Mouse (Mus musculus) kidney, postnatal 10 days (tissue): ENCODE data around the gene Amz2.

Source experiments
- DNase-seq: peaks from one replicate; pipeline ENCODE4 v3.0.0; 2021; ENCODE audit warnings: mixed read lengths

Amz2 gene

DNA sequence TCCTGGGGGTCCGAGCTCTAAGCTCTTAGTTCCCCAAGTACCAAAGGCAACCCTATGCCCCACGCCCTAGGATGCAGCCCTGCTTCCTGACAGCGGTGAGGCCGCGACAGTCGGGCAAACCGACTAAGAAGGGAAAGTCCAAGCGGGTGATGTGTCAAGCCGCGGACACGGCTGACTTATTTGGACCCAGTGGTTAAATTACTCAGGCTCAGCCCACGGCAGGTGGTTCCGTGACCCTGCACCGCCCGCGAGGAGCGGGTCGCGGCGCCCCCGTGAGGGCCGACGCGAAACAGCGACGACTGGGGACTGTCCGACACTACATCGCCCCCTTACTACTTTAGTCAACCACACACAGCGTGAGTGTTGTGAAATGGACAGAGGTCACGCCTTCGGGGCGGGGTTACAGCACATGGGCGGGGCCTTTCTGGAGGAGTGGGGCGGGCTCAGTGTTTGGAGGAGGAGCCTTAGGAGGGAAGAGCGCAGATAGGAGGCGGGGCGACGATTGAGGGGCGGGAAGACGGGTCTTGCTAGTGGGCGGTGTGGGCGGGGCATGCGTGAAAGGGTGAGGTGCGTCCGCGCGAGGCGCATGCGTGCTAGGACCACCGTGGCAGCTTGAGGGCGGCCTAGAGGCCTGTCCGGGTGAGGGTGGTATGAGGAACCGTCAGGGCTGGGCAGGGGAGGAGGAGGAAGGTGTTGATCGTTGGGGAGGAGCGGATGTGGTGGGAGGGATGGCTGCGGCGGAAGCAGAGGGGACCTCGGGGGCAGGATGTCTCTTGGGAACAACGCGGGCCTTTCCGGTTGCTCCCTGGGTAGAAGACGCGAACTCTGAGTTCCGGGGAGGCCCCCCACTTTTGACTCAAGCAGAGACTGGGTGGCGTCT is at the start of gene Amz2:
Gene Amz2, plus strand, starts transcription at position 555 of the 880 bp plus-strand sequence.
- DNase-seq, result peak; percentile 100

DNA sequence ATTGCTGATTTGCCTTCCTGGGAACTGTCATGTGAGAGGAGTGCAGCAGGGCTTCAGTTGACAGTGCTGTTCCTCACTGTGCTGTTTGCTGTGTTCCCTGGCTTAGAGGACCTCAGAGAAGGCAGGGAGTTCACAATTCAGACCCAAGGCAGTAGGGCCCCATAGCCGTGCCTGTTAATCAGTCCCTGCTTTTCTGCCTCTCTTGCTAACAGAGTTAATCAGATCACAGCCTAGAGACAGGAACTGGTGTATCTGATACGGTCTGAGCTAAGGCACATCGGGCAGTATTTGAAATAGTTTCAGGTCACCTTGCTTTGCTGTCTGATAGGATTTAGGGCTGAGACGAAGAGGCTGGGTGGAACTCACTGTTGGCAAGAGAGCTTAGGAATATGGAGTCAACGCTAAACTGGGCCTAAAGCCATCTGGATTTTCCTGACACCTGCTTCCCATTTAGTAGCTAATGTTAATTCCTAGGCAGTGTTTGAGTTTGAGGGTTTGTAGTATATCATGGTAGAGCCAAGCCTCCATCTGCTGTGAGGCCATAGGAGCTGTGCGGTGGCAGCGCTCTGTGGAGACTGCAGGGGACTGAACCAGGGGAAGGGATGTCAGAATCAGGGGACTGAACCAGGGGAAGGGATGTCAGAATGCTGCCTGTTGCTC is 49.1 kb upstream of the Amz2 start:
- no peak for DNase-seq

DNA sequence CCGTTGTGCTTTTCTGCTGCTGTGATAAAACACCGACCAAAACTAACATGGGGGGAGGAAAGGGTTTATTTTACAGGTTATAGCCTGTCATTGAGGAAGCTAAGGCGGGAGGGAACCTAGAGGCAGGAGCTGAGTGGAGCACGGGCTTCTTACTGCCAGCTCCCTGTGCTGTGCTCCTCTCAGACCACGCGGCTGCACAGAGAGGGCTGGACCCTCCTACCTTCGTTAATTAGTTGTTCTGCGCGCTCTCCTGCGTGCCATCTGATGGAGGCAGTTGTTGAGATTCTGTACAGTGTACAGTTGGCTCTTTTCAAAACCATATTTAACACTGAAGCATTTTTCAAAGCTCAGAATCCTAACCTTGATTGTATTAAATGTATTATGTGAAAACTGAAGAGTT is 48.3 kb upstream of the Amz2 start:
- DNase-seq, result no peak

DNA sequence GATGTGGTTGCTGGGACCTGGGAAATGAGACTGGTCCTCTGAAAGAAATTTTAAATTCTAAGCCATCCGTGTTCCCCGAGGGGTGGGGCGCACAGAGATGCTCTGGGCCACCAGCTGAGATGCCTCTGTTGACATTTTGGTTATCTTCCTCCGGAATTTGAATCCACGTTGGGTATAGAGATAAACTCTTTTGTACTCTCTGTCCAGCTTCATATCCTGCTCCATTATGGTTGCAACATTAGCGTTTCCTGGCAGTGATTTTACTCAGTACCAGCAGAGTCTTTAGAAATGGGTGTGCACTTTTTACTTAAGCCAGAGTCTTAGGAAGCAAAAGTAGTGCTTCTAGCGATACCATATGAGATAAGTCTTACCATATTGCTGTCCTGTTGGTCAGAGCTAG is 47.7 kb upstream of the Amz2 start:
- no peak for DNase-seq

DNA sequence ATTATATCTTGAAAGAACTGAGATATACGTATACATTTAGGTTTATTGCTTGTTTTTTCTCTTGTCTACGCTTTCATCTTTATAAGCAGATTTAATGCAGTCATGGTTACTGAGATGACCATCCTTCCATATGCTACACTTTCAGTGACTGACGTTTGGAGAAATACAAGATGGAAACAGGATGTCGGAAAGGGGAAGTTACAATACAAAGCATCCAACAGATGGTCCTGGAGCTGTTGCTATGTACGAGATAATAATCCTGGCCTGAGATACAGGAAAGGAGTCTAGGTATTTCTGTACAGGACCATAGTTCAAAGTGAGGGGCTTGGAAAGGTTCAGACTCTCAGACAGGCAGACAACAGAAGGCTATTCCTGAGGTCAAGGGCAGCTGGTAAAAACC is 45.1 kb upstream of the Amz2 start:
- DNase-seq, result no peak

DNA sequence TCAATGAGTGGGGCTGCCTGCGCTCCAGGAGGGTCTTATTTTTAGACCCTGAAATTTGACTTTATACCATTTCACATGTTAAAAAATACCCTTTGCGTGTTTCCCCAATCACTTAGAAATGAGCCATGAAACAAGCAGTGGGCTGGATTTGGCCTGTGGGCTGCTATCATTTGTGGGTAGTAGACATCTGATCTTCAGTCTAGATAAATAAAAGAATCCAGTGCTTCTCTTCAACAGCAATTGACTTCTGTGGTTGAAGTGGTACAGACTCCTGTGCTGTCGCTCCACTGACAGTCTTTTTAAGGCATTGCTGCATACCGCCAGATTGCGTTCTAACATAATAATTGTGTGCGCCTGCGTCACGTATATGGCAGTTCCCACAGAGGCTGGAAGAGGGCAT is 40.5 kb upstream of the Amz2 start:
- no peak for DNase-seq

DNA sequence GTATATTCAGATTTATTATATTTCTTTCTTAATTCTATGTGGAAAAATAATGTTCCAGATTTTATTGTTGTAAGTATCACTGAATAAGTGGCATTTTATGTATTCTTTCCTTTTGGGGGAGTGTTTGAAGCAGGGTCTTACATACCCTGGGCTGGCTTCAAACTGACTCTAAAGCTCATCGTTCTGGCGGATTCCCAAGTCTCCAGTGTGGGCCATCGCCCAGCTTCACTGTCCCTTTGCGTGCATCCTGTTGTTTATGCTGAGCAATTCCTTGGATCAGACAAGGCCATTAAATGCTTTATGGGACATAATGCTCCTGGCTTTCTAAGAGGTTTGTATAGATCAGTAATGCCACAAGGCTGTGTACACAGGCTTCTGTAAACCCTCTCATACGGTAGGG is 36.7 kb upstream of the Amz2 start:
- peak; percentile 53 for DNase-seq

DNA sequence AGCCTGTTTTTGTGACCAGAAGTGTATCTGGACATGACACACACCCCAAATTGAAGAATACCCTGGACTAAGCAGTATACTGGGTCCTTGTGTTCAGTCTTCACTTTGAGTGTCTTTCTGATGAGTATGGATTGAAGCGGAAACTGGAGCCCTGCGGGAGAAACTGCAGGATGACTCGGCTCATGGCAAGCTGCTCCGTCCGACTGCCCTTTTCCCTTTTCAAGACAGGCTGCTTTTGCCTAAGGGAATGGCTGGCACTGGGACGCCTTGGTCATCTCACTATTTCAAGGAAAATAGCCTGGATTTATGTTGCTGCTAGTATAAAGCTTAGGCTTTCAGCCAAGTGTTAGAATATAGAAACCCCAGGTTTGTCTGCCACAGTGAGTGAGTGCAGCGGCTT is 34.5 kb upstream of the Amz2 start:
- no peak for DNase-seq

DNA sequence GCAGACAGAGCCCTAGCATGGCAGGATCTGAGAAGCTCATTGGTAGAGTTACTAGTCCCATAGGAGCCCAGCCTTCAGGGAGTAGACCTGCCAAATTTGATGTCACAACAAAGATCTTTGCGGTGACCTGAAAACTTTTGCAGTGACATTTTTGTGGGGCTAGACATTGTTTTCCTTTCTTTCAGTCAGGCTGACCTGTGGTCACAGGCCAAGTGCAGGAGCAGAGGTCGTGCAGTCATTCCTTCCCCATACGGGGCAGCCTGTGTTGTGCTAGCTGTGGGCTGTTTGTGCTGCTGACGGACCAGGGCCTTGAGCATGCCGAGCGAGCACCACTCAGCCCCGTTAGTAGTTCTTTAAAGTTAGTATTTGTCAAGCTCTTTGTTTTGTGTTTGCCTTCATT is 34.0 kb upstream of the Amz2 start:
- DNase-seq, result peak; percentile 35

DNA sequence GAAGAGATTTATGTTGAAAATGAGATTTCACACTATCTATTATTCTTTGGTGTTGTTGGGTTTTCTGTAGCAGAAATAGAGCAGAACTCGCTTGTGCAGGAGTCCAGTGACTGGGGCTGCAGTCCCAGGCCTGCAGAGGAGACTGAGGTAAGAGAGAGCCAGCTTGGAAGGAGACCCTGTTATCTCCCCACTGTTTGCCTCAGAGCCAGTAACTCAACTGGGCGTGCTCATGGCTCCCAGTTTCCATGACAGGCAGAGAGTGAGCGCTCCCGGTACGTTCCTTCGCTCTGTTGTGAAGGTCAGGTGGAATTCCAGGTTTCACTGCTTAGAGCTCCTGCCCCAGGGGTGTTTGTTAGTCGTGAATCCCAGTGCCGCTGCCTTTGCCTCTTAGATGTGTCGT is 33.1 kb upstream of the Amz2 start:
- no peak for DNase-seq

DNA sequence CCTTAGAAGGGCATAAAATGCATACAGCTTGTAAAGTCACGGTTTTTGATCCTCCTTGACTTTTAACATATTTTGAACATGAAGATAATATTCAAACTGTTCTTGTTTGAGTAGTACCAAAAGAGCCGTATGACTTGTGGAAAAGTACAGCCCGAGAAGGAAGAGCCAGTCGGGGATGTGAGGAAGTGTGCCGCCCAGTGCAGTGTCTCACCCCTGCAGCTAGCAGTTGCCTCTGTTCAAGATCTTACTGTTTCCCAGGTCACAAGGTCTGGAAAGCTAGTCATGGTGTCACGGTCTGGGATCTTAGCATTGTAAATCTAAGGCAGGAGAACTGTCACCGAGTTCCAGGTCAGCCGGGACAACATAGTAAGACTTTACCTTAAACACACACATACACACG is 31.0 kb upstream of the Amz2 start:
- peak; percentile 35 for DNase-seq

DNA sequence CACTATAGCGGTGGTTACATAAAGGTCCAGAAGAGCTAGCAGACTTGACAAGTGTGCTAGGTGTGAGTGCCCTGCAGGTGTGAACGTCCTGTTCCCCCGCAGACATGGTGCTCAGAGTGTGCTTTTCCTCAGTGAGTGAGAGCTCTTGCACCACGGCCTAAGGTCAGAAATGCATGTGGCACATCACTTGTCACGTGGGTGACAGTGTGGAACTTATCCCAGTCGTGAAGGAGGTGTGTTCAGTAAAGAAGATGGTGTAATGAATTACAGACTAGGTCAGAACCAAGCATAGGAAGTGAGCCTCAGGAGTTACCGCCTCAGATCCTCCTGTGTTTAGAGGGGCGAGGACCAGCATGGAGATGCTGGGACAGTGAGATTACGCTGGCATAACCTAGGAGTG is 30.5 kb upstream of the Amz2 start:
- no peak for DNase-seq

DNA sequence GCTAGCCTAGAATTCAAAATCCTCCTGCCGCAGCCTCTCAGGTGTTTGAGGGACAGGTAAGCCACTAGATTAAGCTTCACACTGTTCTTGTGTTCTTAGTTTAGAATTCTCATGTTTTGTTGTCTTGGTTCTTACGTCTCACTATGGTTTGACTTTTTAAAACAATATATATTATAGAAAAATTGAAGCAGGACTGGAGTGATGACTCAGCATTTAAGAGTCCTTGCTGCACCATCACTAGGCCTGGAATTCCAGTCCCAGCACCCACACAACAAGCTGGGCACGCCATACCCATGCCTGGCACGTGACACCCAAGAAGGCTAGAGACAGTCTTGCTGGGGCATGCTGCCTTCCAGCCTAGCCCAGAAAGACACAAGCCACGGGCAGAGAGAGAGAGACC is 19.3 kb upstream of the Amz2 start:
- no peak for DNase-seq

DNA sequence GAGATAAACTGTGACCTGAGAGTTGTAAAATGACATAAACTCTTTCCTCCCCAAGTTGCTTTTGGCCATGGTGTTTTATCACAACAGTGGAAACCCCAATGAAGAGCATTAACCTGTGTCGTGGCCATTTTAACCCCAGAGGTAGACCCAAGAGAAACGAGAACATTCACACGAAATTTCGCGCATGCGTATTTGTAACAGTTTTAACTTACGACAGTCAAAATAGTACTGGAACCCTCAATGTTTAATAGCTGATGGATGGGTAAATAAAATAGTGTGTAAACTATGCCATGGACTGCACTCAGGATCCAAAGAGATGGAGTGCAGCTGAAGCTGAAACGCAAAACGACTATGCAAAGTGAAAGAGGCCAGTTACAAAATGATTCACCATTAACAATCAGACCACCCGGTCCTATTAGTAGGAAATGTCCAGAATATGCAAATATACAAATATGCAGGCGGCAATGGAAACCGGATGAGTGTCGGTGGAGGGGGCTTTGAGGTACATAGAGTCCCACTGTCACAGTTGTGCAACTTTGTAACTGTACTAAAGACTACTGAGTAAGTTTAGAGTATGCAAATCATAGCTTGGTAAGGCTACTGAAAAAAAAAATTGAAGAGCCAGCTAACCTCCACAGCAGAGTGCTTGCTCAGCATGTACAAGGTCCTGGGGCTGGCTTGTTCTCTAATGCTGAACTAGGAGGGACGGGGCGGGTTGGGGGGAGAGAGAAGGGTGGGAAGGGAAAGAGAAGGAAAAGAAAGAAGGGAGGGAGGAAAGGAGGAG is 15.4 kb upstream of the Amz2 start:
- no peak for DNase-seq

DNA sequence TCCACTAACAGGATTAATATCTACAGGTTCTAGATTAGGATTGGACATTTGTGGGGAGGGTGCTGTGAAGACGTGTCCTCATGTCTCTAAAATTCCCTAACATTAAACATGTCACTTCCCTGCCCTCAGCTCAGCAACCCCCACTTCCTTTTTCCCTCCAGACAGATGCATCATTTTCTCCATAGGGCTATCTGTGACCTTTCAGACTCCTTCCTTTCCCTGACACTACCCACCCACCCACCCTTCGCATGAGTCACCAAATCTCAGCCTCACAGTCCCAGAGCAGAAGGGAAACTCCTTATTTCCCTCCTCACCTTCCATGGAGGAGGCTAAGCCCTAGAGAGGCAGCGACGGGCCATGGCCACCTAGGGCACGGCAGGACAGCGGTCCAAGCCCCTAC is 12.1 kb upstream of the Amz2 start, which contains the start of gene 9930022D16Rik:
Gene 9930022D16Rik, plus strand, starts transcription at position 301 of the 400 bp plus-strand sequence.
- no peak for DNase-seq

DNA sequence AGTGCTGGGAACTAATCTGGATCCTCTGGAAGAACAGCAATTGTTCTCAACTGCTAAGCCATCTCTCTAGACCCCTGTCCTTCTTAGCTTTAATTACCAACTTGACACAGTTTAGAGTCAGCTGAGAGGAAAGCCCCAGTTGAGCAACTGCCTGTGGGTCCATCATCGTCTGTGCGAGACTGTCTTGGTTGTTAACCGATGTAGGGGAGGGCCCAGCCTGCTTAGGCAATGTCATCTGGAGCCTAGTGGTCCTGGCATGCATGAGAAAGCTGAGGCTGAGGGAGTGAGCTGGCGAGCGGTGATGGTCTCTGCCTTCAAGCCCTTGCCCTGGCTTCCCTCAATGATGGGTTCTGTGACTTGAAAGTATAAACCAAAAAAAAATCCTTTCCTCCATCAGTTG is 10.9 kb upstream of the Amz2 start:
- DNase-seq, result no peak

DNA sequence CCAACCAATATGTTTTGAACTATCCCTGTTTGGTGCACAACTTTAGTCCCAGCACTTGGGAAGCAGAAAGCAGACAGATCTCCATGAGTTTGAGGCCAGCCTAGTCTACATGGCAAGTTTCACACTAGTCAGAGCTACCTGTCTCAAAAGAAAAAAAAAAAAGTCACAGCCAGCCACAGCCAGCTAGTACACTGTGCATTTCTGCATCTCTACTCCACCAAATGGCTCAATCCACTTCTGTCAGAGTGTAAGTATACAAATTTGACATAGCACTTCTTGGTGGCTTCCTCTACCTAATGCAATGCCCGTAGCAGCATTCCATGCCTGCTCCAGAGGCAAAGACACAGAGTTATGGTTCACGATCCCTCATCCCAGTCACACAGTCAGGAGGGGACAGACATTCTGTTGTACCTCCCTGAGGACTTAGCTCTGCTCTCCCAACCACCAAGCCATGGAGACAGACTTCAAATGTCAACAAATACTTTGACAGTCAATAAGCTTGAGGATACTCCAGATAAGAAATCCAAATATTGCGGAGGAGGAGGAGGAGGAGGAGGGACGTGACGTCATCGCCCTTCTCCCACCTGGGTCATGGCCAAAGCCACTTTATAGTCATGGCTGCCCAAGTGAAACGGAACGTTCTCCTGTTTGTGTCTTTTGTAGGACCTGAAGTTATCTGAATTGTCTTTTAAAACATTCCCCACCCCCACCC is 8.9 kb upstream of the Amz2 start:
- no peak for DNase-seq

DNA sequence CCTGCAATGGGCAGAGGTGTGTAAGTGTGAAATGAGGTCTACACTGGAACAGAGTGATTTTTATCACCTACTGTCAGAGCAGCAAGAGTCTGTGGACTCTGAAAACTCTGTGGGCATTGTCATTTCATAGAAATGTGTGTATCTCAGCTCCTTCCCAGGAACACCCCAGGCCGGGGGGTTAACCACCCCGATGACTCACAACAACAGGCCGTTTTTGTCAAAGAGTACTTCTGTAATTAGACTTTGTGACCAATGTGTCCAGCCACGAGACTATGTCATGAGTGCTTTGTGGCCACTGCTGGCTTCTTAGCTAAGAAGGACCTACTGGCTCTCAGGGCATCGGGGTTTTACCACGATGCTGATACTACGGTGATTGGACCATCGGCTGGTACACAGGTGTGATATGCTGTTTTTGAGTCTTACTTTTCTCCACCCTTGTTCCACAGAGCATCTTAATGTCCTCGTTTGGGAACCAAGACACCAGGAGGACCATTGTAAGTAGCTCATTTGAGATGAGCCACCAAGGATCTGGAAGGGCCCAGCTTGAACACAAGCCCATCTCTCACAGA is 8.2 kb upstream of the Amz2 start:
- no peak for DNase-seq

DNA sequence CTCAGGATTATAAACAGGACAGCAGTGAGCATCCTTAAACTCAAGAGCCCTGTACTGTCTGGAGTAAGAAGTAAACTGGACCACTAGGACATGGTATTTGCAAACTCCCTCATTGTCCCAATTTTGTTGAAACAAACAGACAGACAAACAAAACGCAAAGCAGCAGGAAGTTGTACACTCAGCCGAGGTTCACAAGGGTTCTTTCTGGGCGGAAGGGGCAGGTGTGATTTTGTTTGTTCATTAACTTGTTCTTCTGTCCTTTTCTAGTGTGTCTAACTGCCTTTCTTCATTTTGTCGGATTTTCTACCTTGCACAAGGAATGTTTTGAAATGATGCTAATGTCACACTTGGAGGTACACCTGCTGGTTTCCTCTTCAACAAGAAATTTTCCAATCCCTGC is 6.3 kb upstream of the Amz2 start:
- DNase-seq, result no peak

DNA sequence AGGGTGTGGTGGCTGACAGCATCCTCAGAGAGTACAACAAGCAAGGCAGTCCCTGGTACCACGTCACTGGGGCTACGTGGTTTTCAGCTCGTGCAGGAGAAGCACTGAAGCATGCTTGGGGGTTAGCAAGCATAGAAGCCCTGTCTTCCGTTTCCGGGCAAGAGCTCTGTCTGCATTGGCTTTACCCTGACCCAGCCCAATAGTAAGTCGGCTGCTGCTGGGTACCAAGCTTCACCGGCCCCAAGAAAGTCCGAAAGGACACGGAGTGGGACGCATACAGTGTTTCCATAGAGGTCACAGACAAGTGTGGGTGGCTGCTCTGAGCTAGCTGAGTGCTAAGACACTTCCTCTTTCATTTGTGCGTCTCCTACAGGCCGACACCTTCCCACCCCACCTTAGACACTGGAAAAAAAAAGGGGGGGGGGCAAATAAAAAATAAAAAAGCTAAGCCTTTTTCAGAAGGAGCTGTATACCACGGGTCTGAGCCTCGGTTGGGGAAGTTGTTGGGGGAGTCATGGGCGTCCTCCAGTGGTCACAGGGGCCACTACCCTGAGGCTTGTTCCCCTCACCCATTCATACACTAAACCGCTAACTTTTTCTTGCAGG is 5.7 kb upstream of the Amz2 start:
- DNase-seq, result peak; percentile 22

DNA sequence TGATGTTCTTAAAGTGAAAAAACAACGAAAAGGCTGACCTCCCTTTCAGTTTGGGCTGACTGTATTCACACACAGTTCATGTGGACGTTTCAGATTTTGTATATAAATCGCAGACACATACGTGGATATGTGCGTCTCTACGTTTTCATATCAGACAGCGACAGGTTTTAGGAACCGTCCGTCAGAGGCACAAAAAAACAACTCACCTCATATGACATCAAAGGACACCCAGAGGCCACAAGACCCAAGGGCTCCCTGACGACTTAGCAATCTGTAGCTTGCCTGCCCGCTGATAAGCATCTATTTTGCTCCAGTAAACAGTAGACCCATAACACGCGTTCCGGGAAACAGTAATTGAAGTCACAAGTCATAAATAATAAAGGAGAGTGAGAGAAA is 5.2 kb upstream of the Amz2 start:
- DNase-seq, result no peak

DNA sequence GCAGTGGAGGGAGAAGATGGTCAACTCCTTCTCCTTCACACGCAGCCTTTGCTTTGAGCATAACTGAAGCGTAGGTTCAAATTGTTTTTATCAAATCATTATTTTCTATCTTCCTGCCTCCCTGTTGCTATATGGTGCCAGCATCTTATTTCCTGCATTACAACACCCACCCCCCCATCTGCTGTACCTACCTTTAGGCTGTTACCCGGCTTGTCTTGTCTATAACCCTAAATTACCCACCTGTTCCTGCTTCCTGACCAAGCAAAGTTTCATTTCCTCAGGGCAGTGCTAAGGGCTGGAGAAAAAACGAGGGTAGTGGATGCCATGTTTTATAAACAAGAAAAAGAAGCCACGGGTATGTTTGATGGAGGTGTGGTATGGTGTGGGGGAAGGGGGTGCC is 4.5 kb upstream of the Amz2 start:
- DNase-seq, result no peak
